12 mouse cellular contexts compared by ENCODE assay signal in genomic region chr12:117468329-117468728, GRCm38 (mm10). TPM values are rescaled to one million over a fixed set of nuclear protein-coding genes. Genes with fewer than 3 reads are reported as not detected.
DNase-seq lines count a peak whose midpoint lies in the region; ATAC-seq and TF ChIP-seq lines count a peak whose summit lies in the region.
"Had no signal": no experiment of that assay in that cellular context is flagged by ENCODE, and none has a peak within 500 bp of the region (broad histone marks: within the 10 kb centered on the region; RNA-seq: fewer than 3 reads in every experiment).

No protein-coding gene starts in this region.

- DNase-seq in adrenal gland, postnatal 14 days = peak; percentile 59
- no peak for DNase-seq in adrenal gland, adult 18-20 months (ENCODE audit: low spot score in 2 of 2)
- peak; percentile 28 to 29 for DNase-seq in layer of hippocampus, adult 2 months (ENCODE audit: low spot score in 2 of 2)
- no peak for DNase-seq in layer of hippocampus, postnatal 10 days (ENCODE audit: low spot score in 2 of 2)
- peak; percentile 37 for DNase-seq in gastrocnemius, postnatal 10 days
- no peak for DNase-seq in kidney, adult 11 months
- no peak for DNase-seq in thymus, postnatal 25 days
- DNase-seq: kidney, postnatal 36 days had no signal

- H3K27me3 ChIP-seq in lung, embryonic 16.5 days (ENCODE audit: control insufficient read depth, insufficient read depth, low read depth, low read length) = no peaks in the 10 kb centered on the region
- H3K27me3 ChIP-seq: heart, embryonic 13.5 days; liver, embryonic 12.5 days; midbrain, embryonic 15.5 days had no signal

- no peak overlapping the region for H3K4me3 ChIP-seq in layer of hippocampus, adult 2 months
- H3K4me3 ChIP-seq in lung, embryonic 16.5 days (ENCODE audit: low read length) = no peak overlapping the region
- H3K4me3 ChIP-seq: heart, embryonic 13.5 days; liver, embryonic 12.5 days; midbrain, embryonic 15.5 days had no signal

- H3K4me1 ChIP-seq in lung, embryonic 16.5 days (replicated peaks; ENCODE audit: control insufficient read depth, insufficient read depth, low read length) = 0 out of 2 replicates have a peak, but pooled peaks cover 3% of the 10 kb centered on the region
- H3K4me1 ChIP-seq: liver, embryonic 12.5 days; midbrain, embryonic 15.5 days had no signal

- no peak overlapping the region for H3K9ac ChIP-seq in lung, embryonic 16.5 days (ENCODE audit: low read length)
- H3K9ac ChIP-seq: heart, embryonic 13.5 days; liver, embryonic 12.5 days; midbrain, embryonic 15.5 days had no signal

- peak overlapping the region; percentile 43; the same call in 1 of the 2 replicates for H3K27ac ChIP-seq in layer of hippocampus, adult 2 months
- H3K27ac ChIP-seq in lung, embryonic 16.5 days (ENCODE audit: low read length) = no peak overlapping the region
- H3K27ac ChIP-seq: heart, embryonic 13.5 days; liver, embryonic 12.5 days; midbrain, embryonic 15.5 days had no signal

- TF ChIP-seq CTCF in layer of hippocampus, adult 2 months (conservative IDR thresholded peaks at IDR 0.05) = no peak

- H3K4me2 ChIP-seq in lung, embryonic 16.5 days (ENCODE audit: low read depth, low read length) = no peak overlapping the region
- H3K4me2 ChIP-seq: heart, embryonic 13.5 days; liver, embryonic 12.5 days; midbrain, embryonic 15.5 days had no signal

- H3K9me3 ChIP-seq in lung, embryonic 16.5 days (ENCODE audit: control insufficient read depth, low read length) = no peaks in the 10 kb centered on the region
- H3K9me3 ChIP-seq: heart, embryonic 13.5 days; liver, embryonic 12.5 days; midbrain, embryonic 15.5 days had no signal

- peak; percentile 80 for ATAC-seq in lung, embryonic 16.5 days (ENCODE audit: low read depth)
- ATAC-seq: liver, embryonic 12.5 days; midbrain, embryonic 15.5 days had no signal

- WGBS in lung, embryonic 16.5 days = 31% methylated on average over 5 of the region's 5 CpGs

- no peaks in the 10 kb centered on the region for H3K36me3 ChIP-seq in lung, embryonic 16.5 days (ENCODE audit: control insufficient read depth, insufficient read depth, low read length)
- H3K36me3 ChIP-seq: heart, embryonic 13.5 days; liver, embryonic 12.5 days; midbrain, embryonic 15.5 days had no signal

RNA-seq across cellular contexts. Expression of gene Rapgef5, which starts 48.0 kb away (rescaled TPM):
- total RNA-seq in adrenal gland, postnatal 14 days (2021) = 38.9 and 42.0 TPM in 2 replicates
- total RNA-seq in adrenal gland, adult 18-20 months (2021) = 10 to 100 TPM; 38.3 to 41.4 TPM
- 100 to 1,000 TPM; 202 to 211 TPM for total RNA-seq in layer of hippocampus, adult 2 months (2021)
- total RNA-seq in layer of hippocampus, postnatal 10 days (2021) = 10 to 100 TPM; 91.7 to 98.0 TPM
- total RNA-seq in gastrocnemius, postnatal 10 days (2021) = 10 to 100 TPM; 11.9 to 13.1 TPM
- 25.8 and 25.9 TPM in 2 replicates for polyA plus RNA-seq in lung, embryonic 16.5 days (2015; fragmentation: Nextera tagmentation; extraction: Ambion mirVana)

Comparison
In these comparisons a context has a peak if more than half of its experiments do, and no peak if none do; other contexts are left out.
1. DNase-seq: peak in adrenal gland, postnatal 14 days (single experiment), layer of hippocampus, adult 2 months (2 of 2) and gastrocnemius, postnatal 10 days (single experiment); none in adrenal gland, adult 18-20 months (0 of 2), layer of hippocampus, postnatal 10 days (0 of 2), kidney, adult 11 months (single experiment) and thymus, postnatal 25 days (single experiment).